Mouse (Mus musculus) testis, adult 2 months (tissue): ENCODE data around the gene Fez1.

ENCODE experiments used
- CTCF ChIP-seq: fragments of 200-500 bp; IDR thresholded peaks from 2 replicates; pipeline ENCODE4 v1.5.1; 2012; ENCODE audit warnings: low read depth, mild to moderate bottlenecking, inconsistent platforms, low read length, moderate library complexity; ENCODE audit not compliant: control insufficient read depth, insufficient read depth, insufficient replicate concordance
- POLR2A ChIP-seq: fragments of 200-500 bp; IDR thresholded peaks from 2 replicates; pipeline ENCODE4 v1.6.1; 2012; ENCODE audit warnings: low read depth, mild to moderate bottlenecking, inconsistent platforms, low read length, moderate library complexity; ENCODE audit not compliant: control insufficient read depth

- TF ChIP-seq CTCF (no peak), POLR2A (no peak)
Measured at GRCm38 (mm10) chr9:36923753-36924152, 102.1 kb downstream of the Fez1 start.
